Mouse (Mus musculus) liver, embryonic 11.5 days (tissue): Measurements from ENCODE around the gene Rcan3. TPM values are rescaled to one million over a fixed set of nuclear protein-coding genes. Genes with fewer than 3 reads are reported as not detected.

Experiments used
- ATAC-seq: fragments of 200-750 bp; cut with Nextera tagmentation; replicated peaks from 2 replicates; pipeline ENCODE4 v1.8.0; 2017; ENCODE audit warnings: moderate number of reproducible peaks, mild to moderate bottlenecking, moderate TSS enrichment, moderate library complexity; ENCODE audit not compliant: low FRiP score
- DNase-seq: peaks from one replicate; pipeline ENCODE4 v3.0.0-alpha.2; 2017; ENCODE audit warnings: low spot score
- H3K27ac ChIP-seq: fragments of 300-500 bp; sonication (generic); 2 replicates; pipeline ENCODE4 v1.5.1; 2014; ENCODE audit warnings: mild to moderate bottlenecking, low read depth, low read length, control low read depth
- H3K27me3 ChIP-seq: fragments of 300-500 bp; sonication (generic); replicated peaks from 2 replicates; pipeline ENCODE4 v1.6.1; 2014; ENCODE audit warnings: low read length, mixed read lengths; ENCODE audit not compliant: control insufficient read depth, insufficient read depth
- H3K36me3 ChIP-seq: fragments of 300-500 bp; sonication (generic); 2 replicates; pipeline ENCODE4 v1.6.1; 2014; ENCODE audit warnings: mild to moderate bottlenecking, low read length, moderate library complexity, mixed read lengths; ENCODE audit not compliant: control insufficient read depth, insufficient read depth
- H3K4me1 ChIP-seq: fragments of 300-500 bp; sonication (generic); replicated peaks from 2 replicates; pipeline ENCODE4 v1.6.1; 2014; ENCODE audit warnings: low read length, mixed read lengths; ENCODE audit not compliant: control insufficient read depth, insufficient read depth
- H3K4me2 ChIP-seq: fragments of 300-500 bp; sonication (generic); 2 replicates; pipeline ENCODE4 v1.6.1; 2014; ENCODE audit warnings: mild to moderate bottlenecking, control low read depth, moderate library complexity
- H3K4me3 ChIP-seq: fragments of 300-500 bp; sonication (generic); 2 replicates; pipeline ENCODE4 v1.5.1; 2014; ENCODE audit warnings: low read depth, low read length, control low read depth
- H3K9ac ChIP-seq: fragments of 300-500 bp; sonication (generic); 2 replicates; pipeline ENCODE4 v1.6.1; 2014; ENCODE audit warnings: low read depth, low read length, control low read depth
- H3K9me3 ChIP-seq: fragments of 300-500 bp; sonication (generic); 2 replicates; pipeline ENCODE4 v1.6.1; 2016; ENCODE audit warnings: low read length, inconsistent platforms, mixed read lengths; ENCODE audit not compliant: control insufficient read depth
- WGBS: fragments of 180-500 bp; shearing (Covaris S2); extraction: QIAGEN DNeasy Blood & Tissue Kit; methylation state at CpG from one replicate; pipeline ENCODE4 v1.1.7; 2014; 5-methylcytosine and 5-hydroxymethylcytosine counted together
- polyA plus RNA-seq: library from polyadenylated mRNA; unstranded; fragments of >200 nt; fragmentation: Nextera tagmentation; extraction: Ambion mirVana; gene quantifications from 2 replicates; pipeline ENCODE4 v1.2.1, GENCODE M21; 2014

Rcan3 gene
- polyA plus RNA-seq = 8.6 and 9.2 TPM in 2 replicates

- Histone ChIP-seq H3K27me3 (no peaks in the 10 kb centered on the region), H3K36me3 (no peaks in the 10 kb centered on the region; the same call in 1 of the 2 replicates), H3K9me3 (no peaks in the 10 kb centered on the region), H3K4me1 (peaks cover 16% of the 10 kb centered on the region), H3K9ac (peak within 1 kb of the TSS; percentile 81), H3K27ac (peak within 1 kb of the TSS; percentile 53), H3K4me2 (peak within 1 kb of the TSS; percentile 98), H3K4me3 (peak within 1 kb of the TSS; percentile 79)
- ATAC-seq (peak; percentile 88), DNase-seq (peak; percentile 89)
- WGBS = under 1% methylated on average over 64 of the region's 79 CpGs
Observed at GRCm38 (mm10) chr4:135433443-135434394, at the start of gene Rcan3. TSS of gene Rcan3 (minus strand) at chr4:135433853.

DNA sequence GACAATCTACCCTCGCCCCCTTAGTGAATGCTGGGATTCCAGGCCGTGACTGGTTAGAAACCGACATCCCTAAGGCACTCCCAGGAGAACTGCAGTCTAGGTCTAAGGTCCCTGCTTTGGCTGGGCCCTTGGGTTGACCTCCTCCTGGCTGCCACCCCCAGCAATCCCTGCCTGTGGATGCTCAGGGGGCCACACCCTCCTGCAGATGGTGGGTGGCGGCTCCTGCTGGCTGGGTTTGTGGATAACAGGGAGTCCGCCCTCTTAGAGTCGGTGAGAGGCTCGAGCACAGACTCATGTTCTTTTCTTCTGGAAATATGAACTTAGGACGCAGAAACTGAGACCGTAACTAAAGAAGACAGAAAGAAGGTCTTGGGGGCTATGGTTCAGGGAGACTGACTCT is 46.7 kb upstream of the Rcan3 start:
- H3K9me3 ChIP-seq = no peaks in the 10 kb centered on the region
- no peak overlapping the region for H3K4me3 ChIP-seq
- H3K4me1 ChIP-seq = peaks cover 9% of the 10 kb centered on the region; the same call in 1 of the 2 replicates
- no peaks in the 10 kb centered on the region for H3K36me3 ChIP-seq
- H3K4me2 ChIP-seq = no peak overlapping the region
- WGBS = 70% methylated on average over 9 of the region's 9 CpGs
- H3K9ac ChIP-seq = no peak overlapping the region
- H3K27ac ChIP-seq = no peak overlapping the region
- ATAC-seq (no peak), DNase-seq (no peak)
- H3K27me3 ChIP-seq = no peaks in the 10 kb centered on the region

DNA sequence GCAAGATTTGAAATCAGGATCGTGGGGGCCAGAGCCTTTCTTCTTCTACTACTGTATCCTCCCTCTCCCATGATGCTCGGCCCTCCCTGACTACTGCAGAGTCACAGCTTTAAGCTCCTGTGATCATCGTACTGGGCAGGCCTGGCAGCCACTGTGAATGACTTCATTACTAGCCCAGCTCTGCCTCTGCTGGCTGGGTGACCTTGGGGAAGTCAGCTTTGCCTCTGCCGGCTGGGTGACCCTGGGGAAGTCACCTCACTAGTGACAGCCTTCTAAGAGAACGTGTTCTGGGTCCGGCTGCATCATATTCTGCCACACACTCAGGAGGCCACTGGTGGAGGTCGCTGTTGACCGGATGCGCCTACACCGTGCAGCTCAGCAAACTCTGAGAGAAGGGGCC is 44.2 kb upstream of the Rcan3 start:
- H3K36me3 ChIP-seq = no peaks in the 10 kb centered on the region
- H3K27me3 ChIP-seq = no peaks in the 10 kb centered on the region
- 81% methylated on average over 10 of the region's 10 CpGs for WGBS
- no peaks in the 10 kb centered on the region for H3K9me3 ChIP-seq
- H3K27ac ChIP-seq = no peak overlapping the region
- DNase-seq (no peak), ATAC-seq (no peak)
- H3K4me1 ChIP-seq = peaks cover 4% of the 10 kb centered on the region; the same call in 1 of the 2 replicates
- no peak overlapping the region for H3K4me2 ChIP-seq
- no peak overlapping the region for H3K4me3 ChIP-seq
- no peak overlapping the region for H3K9ac ChIP-seq

- no peaks in the 10 kb centered on the region for H3K9me3 ChIP-seq
- no peak overlapping the region for H3K27ac ChIP-seq
Observed at GRCm38 (mm10) chr4:135463406-135463805, 29.8 kb upstream of the Rcan3 start.

GRCm38 (mm10) chr4:135453572-135453971 is 19.9 kb upstream of the Rcan3 start:
- Histone ChIP-seq H3K27me3 (no peaks in the 10 kb centered on the region), H3K9ac (0 out of 2 replicates have a peak overlapping the region, but pooled peaks have one; percentile 9), H3K4me3 (no peak overlapping the region), H3K4me2 (no peak overlapping the region), H3K9me3 (no peaks in the 10 kb centered on the region), H3K36me3 (0 out of 2 replicates have a peak, but pooled peaks cover 2% of the 10 kb centered on the region), H3K27ac (no peak overlapping the region), H3K4me1 (peaks cover 13% of the 10 kb centered on the region)
- 79% methylated on average over 12 of the region's 12 CpGs for WGBS
- DNase-seq (no peak), ATAC-seq (no peak)

More at GRCm38 (mm10) chr4:135463406-135463805, 29.8 kb upstream of the Rcan3 start:
- 89% methylated on average over 11 of the region's 11 CpGs for WGBS
- Histone ChIP-seq H3K4me2 (no peak overlapping the region), H3K36me3 (no peaks in the 10 kb centered on the region), H3K9ac (no peak overlapping the region), H3K4me1 (no peaks in the 10 kb centered on the region), H3K4me3 (no peak overlapping the region), H3K27me3 (no peaks in the 10 kb centered on the region)
- ATAC-seq = no peak
- DNase-seq = no peak

DNA sequence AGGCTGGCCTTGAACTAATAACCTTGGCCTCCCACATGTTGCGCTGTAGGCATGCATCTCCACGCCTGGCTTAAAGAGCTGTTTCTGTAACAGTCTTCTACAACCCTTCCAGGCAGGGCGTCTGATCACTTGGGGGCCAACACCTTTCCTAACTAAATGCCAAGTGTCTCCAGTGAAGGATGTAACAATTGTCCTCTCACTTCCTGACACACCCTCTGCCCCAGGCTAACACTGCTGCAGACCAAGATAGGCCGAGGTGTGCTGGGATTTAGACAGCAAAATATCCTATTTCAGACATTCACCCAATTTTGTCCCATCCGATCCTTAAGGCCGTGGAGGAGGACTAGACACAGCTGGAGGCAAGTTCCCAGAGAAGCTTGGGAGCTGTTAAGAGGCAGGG is 19.5 kb upstream of the Rcan3 start:
- WGBS = 64% methylated on average over 6 of the region's 6 CpGs
- H3K4me1 ChIP-seq = peaks cover 13% of the 10 kb centered on the region
- H3K9me3 ChIP-seq = no peaks in the 10 kb centered on the region
- H3K4me3 ChIP-seq = no peak overlapping the region
- H3K4me2 ChIP-seq = no peak overlapping the region
- 0 out of 2 replicates have a peak, but pooled peaks cover 2% of the 10 kb centered on the region for H3K36me3 ChIP-seq
- ATAC-seq (no peak), DNase-seq (no peak)
- H3K9ac ChIP-seq = no peak overlapping the region
- H3K27me3 ChIP-seq = no peaks in the 10 kb centered on the region
- no peak overlapping the region for H3K27ac ChIP-seq

GRCm38 (mm10) chr4:135451360-135452015 is 17.8 kb upstream of the Rcan3 start:
- Histone ChIP-seq H3K4me1 (peaks cover 13% of the 10 kb centered on the region), H3K27me3 (no peaks in the 10 kb centered on the region), H3K9ac (no peak overlapping the region), H3K27ac (no peak overlapping the region), H3K36me3 (0 out of 2 replicates have a peak, but pooled peaks cover 2% of the 10 kb centered on the region), H3K4me3 (no peak overlapping the region), H3K9me3 (no peaks in the 10 kb centered on the region), H3K4me2 (peak overlapping the region; percentile 3; the same call in 1 of the 2 replicates)
- DNase-seq (no peak), ATAC-seq (no peak)
- 57% methylated on average over 18 of the region's 18 CpGs for WGBS

GRCm38 (mm10) chr4:135442473-135442872 is 8.8 kb upstream of the Rcan3 start:
- Histone ChIP-seq H3K4me2 (no peak overlapping the region), H3K4me3 (no peak overlapping the region), H3K36me3 (no peaks in the 10 kb centered on the region), H3K27me3 (no peaks in the 10 kb centered on the region), H3K4me1 (peaks cover 9% of the 10 kb centered on the region), H3K9ac (no peak overlapping the region), H3K27ac (no peak overlapping the region), H3K9me3 (no peaks in the 10 kb centered on the region)
- no peak for ATAC-seq
- 49% methylated on average over 5 of the region's 5 CpGs for WGBS
- no peak for DNase-seq
